ENCODE assay signal across 19 mouse cellular contexts in genomic region chr13:104594820-104595351, GRCm38 (mm10).
DNase-seq lines count a peak whose midpoint lies in the region; ATAC-seq and TF ChIP-seq lines count a peak whose summit lies in the region.
"Had no signal": no experiment of that assay in that cellular context is flagged by ENCODE, and none has a peak within 500 bp of the region (broad histone marks: within the 10 kb centered on the region; RNA-seq: fewer than 3 reads in every experiment).

No protein-coding gene starts in this region.

- no peak for TF ChIP-seq CTCF in hindbrain, postnatal 0 days (IDR thresholded peaks at IDR 0.05; ENCODE audit: low read depth)

- no peaks in the 10 kb centered on the region for H3K27me3 ChIP-seq in embryonic facial prominence, embryonic 14.5 days (replicated peaks; ENCODE audit: control insufficient read depth, insufficient read depth, low read length)
- no peaks in the 10 kb centered on the region for H3K27me3 ChIP-seq in embryonic facial prominence, embryonic 10.5 days (replicated peaks; ENCODE audit: low read depth, poor library complexity, severe bottlenecking)
- no peaks in the 10 kb centered on the region for H3K27me3 ChIP-seq in hindbrain, postnatal 0 days (ENCODE audit: insufficient read depth, low read length)
- H3K27me3 ChIP-seq in hindbrain, embryonic 11.5 days (ENCODE audit: control insufficient read depth, insufficient read depth, low read length), result no peaks in the 10 kb centered on the region
- no peaks in the 10 kb centered on the region for H3K27me3 ChIP-seq in neural tube, embryonic 11.5 days (ENCODE audit: control insufficient read depth, insufficient read depth, low read length)
- H3K27me3 ChIP-seq: forebrain, embryonic 15.5 days; heart, embryonic 13.5 days had no signal

- H3K4me3 ChIP-seq in embryonic facial prominence, embryonic 14.5 days (ENCODE audit: low read depth, low read length), result no peak overlapping the region
- no peak overlapping the region for H3K4me3 ChIP-seq in embryonic facial prominence, embryonic 10.5 days
- no peak overlapping the region for H3K4me3 ChIP-seq in hindbrain, postnatal 0 days (ENCODE audit: low read length)
- no peak overlapping the region for H3K4me3 ChIP-seq in hindbrain, embryonic 11.5 days (ENCODE audit: low read depth, low read length)
- no peak overlapping the region for H3K4me3 ChIP-seq in neural tube, embryonic 11.5 days (ENCODE audit: low read depth, low read length)
- H3K4me3 ChIP-seq: forebrain, embryonic 15.5 days; heart, embryonic 13.5 days had no signal

- ATAC-seq in embryonic facial prominence, embryonic 14.5 days (ENCODE audit: low read depth), result peak; percentile 15; the same call in 1 of the 2 replicates
- 0 out of 2 replicates have a peak, but pooled peaks have one; percentile 35 for ATAC-seq in hindbrain, postnatal 0 days
- no peak for ATAC-seq in hindbrain, embryonic 11.5 days (ENCODE audit: low FRiP score)
- ATAC-seq in neural tube, embryonic 11.5 days (ENCODE audit: insufficient read depth, low FRiP score, low TSS enrichment), result peak; percentile 63; the same call in 1 of the 2 replicates
- ATAC-seq: CD4-positive, CD25-positive, alpha-beta regulatory T cell, adult 4 months; forebrain, embryonic 15.5 days had no signal

- H3K4me2 ChIP-seq in embryonic facial prominence, embryonic 14.5 days (ENCODE audit: low read depth, low read length), result no peak overlapping the region
- H3K4me2 ChIP-seq in hindbrain, postnatal 0 days (ENCODE audit: low read depth, low read length), result no peak overlapping the region
- H3K4me2 ChIP-seq in hindbrain, embryonic 11.5 days (replicated peaks; ENCODE audit: low read depth, low read length), result no peak overlapping the region
- H3K4me2 ChIP-seq in neural tube, embryonic 11.5 days (ENCODE audit: low read depth), result no peak overlapping the region
- H3K4me2 ChIP-seq: forebrain, embryonic 15.5 days; heart, embryonic 13.5 days had no signal

- DNase-seq in embryonic facial prominence, embryonic 14.5 days (ENCODE audit: low spot score), result no peak
- DNase-seq in embryonic facial prominence, embryonic 10.5 days (ENCODE audit: low spot score), result no peak
- no peak for DNase-seq in hindbrain, postnatal 0 days (ENCODE audit: low spot score)
- DNase-seq in hindbrain, embryonic 11.5 days (ENCODE audit: low spot score), result no peak
- no peak for DNase-seq in neural tube, embryonic 11.5 days (ENCODE audit: low spot score)
- DNase-seq in neural tube, embryonic 10.5 days (ENCODE audit: extremely low spot score, low spot score), result no peak
- no peak for DNase-seq in thymus, postnatal 25 days
- DNase-seq: adrenal gland, adult 8-10 months; adrenal gland, postnatal 36 days; B cell, adult 2 months; cerebellum, adult 2 months; cerebellum, postnatal 10 days; gastrocnemius, postnatal 36 days; heart, adult 11 months; heart, postnatal 36 days had no signal

- H3K4me1 ChIP-seq in embryonic facial prominence, embryonic 14.5 days (ENCODE audit: control insufficient read depth, insufficient read depth, low read length), result peaks cover 9% of the 10 kb centered on the region
- peaks cover 6% of the 10 kb centered on the region for H3K4me1 ChIP-seq in embryonic facial prominence, embryonic 10.5 days
- peaks cover 3% of the 10 kb centered on the region; the same call in 1 of the 2 replicates for H3K4me1 ChIP-seq in hindbrain, postnatal 0 days (ENCODE audit: insufficient read depth, low read length)
- no peaks in the 10 kb centered on the region for H3K4me1 ChIP-seq in hindbrain, embryonic 11.5 days (replicated peaks; ENCODE audit: control insufficient read depth, insufficient read depth, low read length)
- no peaks in the 10 kb centered on the region for H3K4me1 ChIP-seq in neural tube, embryonic 11.5 days (ENCODE audit: control insufficient read depth, insufficient read depth, low read length)

- no peak overlapping the region for H3K9ac ChIP-seq in embryonic facial prominence, embryonic 14.5 days (ENCODE audit: low read depth, low read length)
- H3K9ac ChIP-seq in hindbrain, postnatal 0 days (replicated peaks; ENCODE audit: low read length), result no peak overlapping the region
- H3K9ac ChIP-seq in hindbrain, embryonic 11.5 days (ENCODE audit: low read depth, low read length), result no peak overlapping the region
- no peak overlapping the region for H3K9ac ChIP-seq in neural tube, embryonic 11.5 days (ENCODE audit: low read length)
- H3K9ac ChIP-seq: forebrain, embryonic 15.5 days; heart, embryonic 13.5 days had no signal

- 52% methylated on average over 4 of the region's 4 CpGs for WGBS in embryonic facial prominence, embryonic 14.5 days
- WGBS in embryonic facial prominence, embryonic 10.5 days, result 63% methylated on average over 4 of the region's 4 CpGs
- WGBS in hindbrain, postnatal 0 days, result 59% methylated on average over 4 of the region's 4 CpGs
- WGBS in hindbrain, embryonic 11.5 days, result 75% methylated on average over 4 of the region's 4 CpGs
- 51% methylated on average over 4 of the region's 4 CpGs for WGBS in neural tube, embryonic 11.5 days

- H3K9me3 ChIP-seq in embryonic facial prominence, embryonic 14.5 days (ENCODE audit: control insufficient read depth, low read length), result no peaks in the 10 kb centered on the region
- no peaks in the 10 kb centered on the region for H3K9me3 ChIP-seq in embryonic facial prominence, embryonic 10.5 days
- no peaks in the 10 kb centered on the region for H3K9me3 ChIP-seq in hindbrain, postnatal 0 days (ENCODE audit: low read length)
- H3K9me3 ChIP-seq in hindbrain, embryonic 11.5 days (ENCODE audit: control insufficient read depth, low read length), result no peaks in the 10 kb centered on the region
- no peaks in the 10 kb centered on the region for H3K9me3 ChIP-seq in neural tube, embryonic 11.5 days (ENCODE audit: control insufficient read depth, low read length)
- H3K9me3 ChIP-seq: forebrain, embryonic 15.5 days; G1E; heart, embryonic 13.5 days had no signal

- no peak overlapping the region for H3K27ac ChIP-seq in embryonic facial prominence, embryonic 14.5 days (replicated peaks; ENCODE audit: low read depth, low read length)
- no peak overlapping the region for H3K27ac ChIP-seq in embryonic facial prominence, embryonic 10.5 days (replicated peaks)
- no peak overlapping the region for H3K27ac ChIP-seq in hindbrain, postnatal 0 days
- H3K27ac ChIP-seq in hindbrain, embryonic 11.5 days (ENCODE audit: low read depth, low read length), result no peak overlapping the region
- no peak overlapping the region for H3K27ac ChIP-seq in neural tube, embryonic 11.5 days (ENCODE audit: low read depth, low read length)
- H3K27ac ChIP-seq: forebrain, embryonic 15.5 days; heart, embryonic 13.5 days had no signal

- no peaks in the 10 kb centered on the region for H3K36me3 ChIP-seq in embryonic facial prominence, embryonic 14.5 days (ENCODE audit: control insufficient read depth, insufficient read depth, low read length)
- no peaks in the 10 kb centered on the region for H3K36me3 ChIP-seq in embryonic facial prominence, embryonic 10.5 days (replicated peaks)
- H3K36me3 ChIP-seq in hindbrain, postnatal 0 days (ENCODE audit: insufficient read depth, low read length), result no peaks in the 10 kb centered on the region
- H3K36me3 ChIP-seq in hindbrain, embryonic 11.5 days (ENCODE audit: control insufficient read depth, insufficient read depth, low read length), result no peaks in the 10 kb centered on the region
- no peaks in the 10 kb centered on the region for H3K36me3 ChIP-seq in neural tube, embryonic 11.5 days (ENCODE audit: control insufficient read depth, insufficient read depth, low read length)
- H3K36me3 ChIP-seq: forebrain, embryonic 15.5 days; G1E; heart, embryonic 13.5 days had no signal
